Mouse (Mus musculus): ENCODE measurements around the gene Rab37. TPM values are rescaled to one million over a fixed set of nuclear protein-coding genes. Genes with fewer than 3 reads are reported as not detected.
A peak's percentile ranks its signal among the peaks of the same experiment; 100 is the strongest.

The Rab37 gene
- total and polyA plus RNA-seq, 3 experiments: 0.31 to 1.3 (median 0.32) TPM

DNA sequence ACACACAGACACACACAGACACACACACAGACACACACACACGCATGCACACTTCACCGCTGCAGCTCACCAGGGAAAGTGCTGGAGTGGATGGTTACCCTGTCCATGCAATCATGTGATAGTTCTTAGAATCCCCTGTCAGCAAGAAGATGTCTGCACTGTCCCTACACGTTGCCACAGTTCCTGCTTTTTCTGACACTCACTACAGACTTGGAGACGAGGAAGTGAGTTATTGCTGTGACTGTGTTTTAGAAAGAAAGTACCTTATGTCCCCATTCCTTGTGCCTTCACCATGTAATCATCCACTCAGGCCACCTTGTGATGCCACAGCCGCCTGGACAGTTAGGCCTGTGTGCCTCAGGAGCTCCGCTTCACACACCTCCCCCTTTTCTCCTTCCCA, 98.1 kb downstream of the Rab37 start:
- H3K4me1 ChIP-seq (ENCODE audit: control insufficient read depth, insufficient read depth, low read length): peaks cover 14% of the 10 kb centered on the region
- H3K36me3 ChIP-seq (ENCODE audit: control insufficient read depth, insufficient read depth, low read length): no peaks in the 10 kb centered on the region
- no peaks in the 10 kb centered on the region for H3K27me3 ChIP-seq (ENCODE audit: control insufficient read depth, insufficient read depth, low read length)
- no peak overlapping the region for H3K4me3 ChIP-seq
- 86% methylated on average over 6 of the region's 6 CpGs for WGBS
- H3K27ac ChIP-seq: no peak overlapping the region
- H3K79me2 ChIP-seq (replicated peaks; ENCODE audit: control insufficient read depth, insufficient read depth, low read length): no peaks in the 10 kb centered on the region
- H3K9ac ChIP-seq (ENCODE audit: low read depth, low read length): no peak overlapping the region
- DNase-seq: peak in 1 of 2 experiments; percentile 12
- TF ChIP-seq CTCF (IDR thresholded peaks at IDR 0.05) (no peak), POLR2A (IDR thresholded peaks at IDR 0.05; ENCODE audit: insufficient read depth, low read depth, low read length) (no peak), EP300 (IDR thresholded peaks at IDR 0.05; ENCODE audit: insufficient read depth, low read depth, low read length) (no peak)
- intact Hi-C loops (cut with DNase I): no loop called here

GRCm38 (mm10) chr11:115192180-115192579, 100.9 kb downstream of the Rab37 start:
- Histone ChIP-seq H3K4me1 (ENCODE audit: control insufficient read depth, insufficient read depth, low read length) (peaks cover 11% of the 10 kb centered on the region), H3K36me3 (ENCODE audit: control insufficient read depth, insufficient read depth, low read length) (no peaks in the 10 kb centered on the region), H3K27me3 (ENCODE audit: control insufficient read depth, insufficient read depth, low read length) (no peaks in the 10 kb centered on the region), H3K9ac (ENCODE audit: low read depth, low read length) (peak overlapping the region; percentile 54; the same call in 1 of the 2 replicates), H3K79me2 (replicated peaks; ENCODE audit: control insufficient read depth, insufficient read depth, low read length) (no peaks in the 10 kb centered on the region), H3K4me3 (peak overlapping the region; percentile 16; the same call in 1 of the 2 replicates), H3K27ac (peak overlapping the region; percentile 61)
- TF ChIP-seq EP300 (IDR thresholded peaks at IDR 0.05; ENCODE audit: insufficient read depth, low read depth, low read length) (peak; percentile 62; the same call in 1 of the 2 replicates), CTCF (IDR thresholded peaks at IDR 0.05) (no peak), POLR2A (IDR thresholded peaks at IDR 0.05; ENCODE audit: insufficient read depth, low read depth, low read length) (0 out of 2 replicates have a peak, but pooled peaks have one; percentile 41)
- 12% methylated on average over 9 of the region's 9 CpGs for WGBS
- intact Hi-C loops (cut with DNase I): no loop called here
- DNase-seq: peak; percentile 70 to 75

GRCm38 (mm10) chr11:115194693-115195092, 103.5 kb downstream of the Rab37 start:
- TF ChIP-seq CTCF (IDR thresholded peaks at IDR 0.05) (no peak), EP300 (IDR thresholded peaks at IDR 0.05; ENCODE audit: insufficient read depth, low read depth, low read length) (no peak), POLR2A (IDR thresholded peaks at IDR 0.05; ENCODE audit: insufficient read depth, low read depth, low read length) (no peak)
- Histone ChIP-seq H3K4me3 (no peak overlapping the region), H3K36me3 (ENCODE audit: control insufficient read depth, insufficient read depth, low read length) (no peaks in the 10 kb centered on the region), H3K4me1 (ENCODE audit: control insufficient read depth, insufficient read depth, low read length) (peaks cover 8% of the 10 kb centered on the region), H3K27ac (no peak overlapping the region), H3K9ac (ENCODE audit: low read depth, low read length) (no peak overlapping the region), H3K27me3 (ENCODE audit: control insufficient read depth, insufficient read depth, low read length) (no peaks in the 10 kb centered on the region), H3K79me2 (replicated peaks; ENCODE audit: control insufficient read depth, insufficient read depth, low read length) (no peaks in the 10 kb centered on the region)
- no peak for DNase-seq
- WGBS: 62% methylated on average over 6 of the region's 6 CpGs
- intact Hi-C loops (cut with DNase I): no loop called here

- no peak overlapping the region for H3K4me3 ChIP-seq
- H3K4me1 ChIP-seq (ENCODE audit: control insufficient read depth, insufficient read depth, low read length): peaks cover 8% of the 10 kb centered on the region
- no peak for TF ChIP-seq CTCF (IDR thresholded peaks at IDR 0.05)
- H3K79me2 ChIP-seq (replicated peaks; ENCODE audit: control insufficient read depth, insufficient read depth, low read length): no peaks in the 10 kb centered on the region
- H3K36me3 ChIP-seq (ENCODE audit: control insufficient read depth, insufficient read depth, low read length): no peaks in the 10 kb centered on the region
- 65% methylated on average over 5 of the region's 5 CpGs for WGBS
- H3K27me3 ChIP-seq (ENCODE audit: control insufficient read depth, insufficient read depth, low read length): no peaks in the 10 kb centered on the region
- no peak overlapping the region for H3K9ac ChIP-seq (ENCODE audit: low read depth, low read length)
- intact Hi-C loops (cut with DNase I): no loop called here
- DNase-seq: no peak
- H3K27ac ChIP-seq: no peak overlapping the region
Measured at GRCm38 (mm10) chr11:115195933-115196332, 104.7 kb downstream of the Rab37 start.

DNA sequence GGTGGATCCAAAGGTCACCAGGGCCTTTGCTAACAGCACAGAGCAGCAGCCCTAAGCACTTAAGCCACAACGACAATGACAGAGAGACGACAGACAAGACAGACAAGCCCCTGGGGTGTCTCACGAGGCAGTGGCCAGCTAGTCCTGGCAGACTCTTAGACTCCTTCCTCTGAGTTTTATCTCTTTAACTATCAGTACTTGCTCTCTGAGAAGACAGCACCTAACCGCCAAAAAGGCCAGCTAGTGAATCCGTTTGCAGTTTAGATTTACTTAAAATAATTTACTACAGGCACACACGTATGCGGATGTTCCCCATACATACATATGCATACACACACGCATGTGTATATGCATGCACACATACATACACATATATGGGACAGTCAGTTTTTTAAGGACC, 106.3 kb downstream of the Rab37 start:
- Histone ChIP-seq H3K4me3 (no peak overlapping the region), H3K27me3 (ENCODE audit: control insufficient read depth, insufficient read depth, low read length) (no peaks in the 10 kb centered on the region), H3K79me2 (replicated peaks; ENCODE audit: control insufficient read depth, insufficient read depth, low read length) (no peaks in the 10 kb centered on the region), H3K36me3 (ENCODE audit: control insufficient read depth, insufficient read depth, low read length) (no peaks in the 10 kb centered on the region), H3K4me1 (ENCODE audit: control insufficient read depth, insufficient read depth, low read length) (peaks cover 2% of the 10 kb centered on the region), H3K27ac (no peak overlapping the region), H3K9ac (ENCODE audit: low read depth, low read length) (no peak overlapping the region)
- TF ChIP-seq POLR2A (IDR thresholded peaks at IDR 0.05; ENCODE audit: insufficient read depth, low read depth, low read length) (no peak), CTCF (IDR thresholded peaks at IDR 0.05) (no peak), EP300 (IDR thresholded peaks at IDR 0.05; ENCODE audit: insufficient read depth, low read depth, low read length) (no peak)
- 76% methylated on average over 8 of the region's 8 CpGs for WGBS
- intact Hi-C loops (cut with DNase I): no loop called here
- no peak for DNase-seq

- Histone ChIP-seq H3K79me2 (replicated peaks; ENCODE audit: control insufficient read depth, insufficient read depth, low read length) (no peaks in the 10 kb centered on the region), H3K27me3 (ENCODE audit: control insufficient read depth, insufficient read depth, low read length) (no peaks in the 10 kb centered on the region), H3K36me3 (ENCODE audit: control insufficient read depth, insufficient read depth, low read length) (no peaks in the 10 kb centered on the region), H3K4me3 (no peak overlapping the region), H3K4me1 (ENCODE audit: control insufficient read depth, insufficient read depth, low read length) (no peaks in the 10 kb centered on the region), H3K9ac (ENCODE audit: low read depth, low read length) (no peak overlapping the region), H3K27ac (no peak overlapping the region)
- TF ChIP-seq CTCF (IDR thresholded peaks at IDR 0.05) (no peak), EP300 (IDR thresholded peaks at IDR 0.05; ENCODE audit: insufficient read depth, low read depth, low read length) (no peak), POLR2A (IDR thresholded peaks at IDR 0.05; ENCODE audit: insufficient read depth, low read depth, low read length) (no peak)
- no peak for DNase-seq
- intact Hi-C loops (cut with DNase I): no loop called here
- 82% methylated on average over 12 of the region's 12 CpGs for WGBS
Measured at GRCm38 (mm10) chr11:115198932-115199384, 107.7 kb downstream of the Rab37 start.

All from heart, adult 2 months (tissue).